Mouse (Mus musculus) hindbrain, postnatal 0 days (tissue): Measurements from ENCODE around the gene Limch1. TPM values are rescaled to one million over a fixed set of nuclear protein-coding genes. Genes with fewer than 3 reads are reported as not detected.

Experiments used
- ATAC-seq: fragments of 200-750 bp; cut with Nextera tagmentation; 2 replicates; pipeline ENCODE4 v1.8.0; 2017; ENCODE audit warnings: mild to moderate bottlenecking, moderate TSS enrichment, moderate library complexity
- DNase-seq: peaks from one replicate; pipeline ENCODE4 v3.0.0-alpha.2; 2015; ENCODE audit warnings: low spot score
- H3K27ac ChIP-seq: fragments of 300-500 bp; sonication (generic); 2 replicates; pipeline ENCODE4 v1.5.1; 2014; ENCODE audit warnings: mild to moderate bottlenecking
- H3K27me3 ChIP-seq: fragments of 300-500 bp; sonication (generic); 2 replicates; pipeline ENCODE4 v1.6.1; 2014; ENCODE audit warnings: low read length, mixed read lengths; ENCODE audit not compliant: insufficient read depth
- H3K36me3 ChIP-seq: fragments of 300-500 bp; sonication (generic); 2 replicates; pipeline ENCODE4 v1.6.1; 2014; ENCODE audit warnings: low read length, mixed read lengths; ENCODE audit not compliant: insufficient read depth
- H3K4me1 ChIP-seq: fragments of 300-500 bp; sonication (generic); 2 replicates; pipeline ENCODE4 v1.6.1; 2014; ENCODE audit warnings: antibody characterized with exemption, low read length, mixed read lengths; ENCODE audit not compliant: insufficient read depth
- H3K4me2 ChIP-seq: fragments of 300-500 bp; sonication (generic); 2 replicates; pipeline ENCODE4 v1.6.1; 2014; ENCODE audit warnings: low read depth, mild to moderate bottlenecking, low read length, moderate library complexity, mixed read lengths
- H3K4me3 ChIP-seq: fragments of 300-500 bp; sonication (generic); 2 replicates; pipeline ENCODE4 v1.5.1; 2014; ENCODE audit warnings: low read length
- H3K9ac ChIP-seq: fragments of 300-500 bp; sonication (generic); replicated peaks from 2 replicates; pipeline ENCODE4 v1.6.1; 2014; ENCODE audit warnings: mild to moderate bottlenecking, low read length, moderate library complexity, mixed read lengths
- H3K9me3 ChIP-seq: fragments of 300-500 bp; sonication (generic); 2 replicates; pipeline ENCODE4 v1.6.1; 2016; ENCODE audit warnings: low read length, mixed read lengths
- CTCF ChIP-seq: IDR thresholded peaks from 2 replicates; pipeline ENCODE4 v1.5.1; 2016; ENCODE audit warnings: antibody characterized with exemption, control low read depth, low read depth
- WGBS: fragments of 180-500 bp; shearing (Covaris S2); extraction: QIAGEN DNeasy Blood & Tissue Kit; methylation state at CpG from one replicate; pipeline ENCODE4 v1.1.7; 2014; 5-methylcytosine and 5-hydroxymethylcytosine counted together
- polyA plus RNA-seq: library from polyadenylated mRNA; unstranded; fragments of >200 nt; fragmentation: Nextera tagmentation; extraction: Ambion mirVana; gene quantifications from 2 replicates; pipeline ENCODE4 v1.2.1, GENCODE M21; 2015
- total RNA-seq: library from RNA; depleted of rRNA; stranded (reverse); fragments of >200 nt; gene quantifications from 2 replicates; pipeline ENCODE4 v1.2.3, GENCODE M21; 2014

The Limch1 gene
- total and polyA plus RNA-seq, 2 experiments from 2014 or later = 50.4 to 72.4 TPM

DNA sequence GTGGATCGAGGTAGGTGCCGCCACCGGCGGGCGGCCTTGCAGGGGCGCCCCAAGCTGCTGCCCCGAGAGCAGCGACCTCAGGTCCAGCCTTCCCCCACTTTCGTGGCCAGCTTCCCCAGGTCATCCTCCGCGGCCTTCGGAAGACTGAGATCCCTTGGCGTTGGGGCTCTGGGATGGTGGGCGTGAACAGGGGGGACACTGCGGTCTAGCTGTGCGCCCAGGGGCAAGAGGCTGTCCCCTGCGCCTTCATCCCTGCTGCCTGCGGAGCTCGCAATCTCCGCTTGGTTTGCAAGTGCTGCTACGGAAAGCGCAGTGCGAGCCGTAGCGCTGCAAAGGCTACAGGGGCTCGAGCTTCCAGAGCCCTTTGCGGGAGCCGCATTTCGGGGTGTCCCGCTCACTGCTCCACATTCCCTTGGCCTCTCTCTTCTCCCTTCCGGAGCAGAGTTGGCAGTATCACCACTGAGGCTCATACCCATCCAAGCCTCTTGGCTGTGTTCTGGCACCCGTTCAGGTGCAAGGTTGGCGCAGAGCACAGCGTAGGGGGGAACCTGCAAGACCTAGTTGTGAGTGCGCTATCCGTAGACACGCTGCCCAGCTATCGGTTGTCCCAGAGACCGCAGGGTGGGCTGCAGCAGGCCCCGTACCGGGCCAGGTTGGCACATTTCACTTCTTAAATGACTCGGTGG is 512 bp downstream of the Limch1 start:
- Histone ChIP-seq H3K9me3 (no peaks in the 10 kb centered on the region), H3K27me3 (no peaks in the 10 kb centered on the region), H3K9ac (peak overlapping the region; percentile 83), H3K27ac (peak overlapping the region; percentile 92), H3K4me1 (peaks cover 14% of the 10 kb centered on the region), H3K4me3 (peak overlapping the region; percentile 82), H3K36me3 (no peaks in the 10 kb centered on the region), H3K4me2 (peak overlapping the region; percentile 95)
- WGBS = 0% methylated on average over 41 of the region's 42 CpGs
- DNase-seq = peak; percentile 72
- peak; percentile 35; the same call in 1 of the 2 replicates for TF ChIP-seq CTCF
- ATAC-seq = peak; percentile 79

DNA sequence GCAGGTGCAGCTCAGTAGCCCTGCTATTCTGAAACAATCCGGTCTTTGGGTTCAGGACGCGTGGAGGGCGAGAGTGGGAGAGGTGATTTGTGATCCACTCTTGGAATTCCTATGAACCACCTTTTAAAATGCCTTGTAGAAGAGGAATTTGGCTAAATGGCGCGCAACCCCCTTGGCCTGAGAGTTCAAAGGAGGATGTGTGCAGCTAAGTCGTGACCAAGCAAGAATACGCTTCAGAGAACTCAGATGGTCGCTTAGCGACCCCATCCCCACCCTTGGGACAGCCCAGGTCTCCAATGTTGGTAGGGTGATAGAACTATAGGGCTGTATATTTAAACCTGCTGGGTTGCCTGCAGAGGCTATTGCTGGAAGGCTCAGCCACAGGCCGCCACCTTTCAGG is 1.1 kb downstream of the Limch1 start:
- ATAC-seq (no peak), DNase-seq (no peak)
- Histone ChIP-seq H3K9ac (peak overlapping the region; percentile 83), H3K4me1 (peaks cover 20% of the 10 kb centered on the region), H3K27ac (peak overlapping the region; percentile 92; the same call in 1 of the 2 replicates), H3K36me3 (no peaks in the 10 kb centered on the region), H3K4me2 (peak overlapping the region; percentile 95), H3K27me3 (no peaks in the 10 kb centered on the region), H3K9me3 (no peaks in the 10 kb centered on the region), H3K4me3 (peak overlapping the region; percentile 82)
- no peak for TF ChIP-seq CTCF
- 9% methylated on average over 11 of the region's 11 CpGs for WGBS

DNA sequence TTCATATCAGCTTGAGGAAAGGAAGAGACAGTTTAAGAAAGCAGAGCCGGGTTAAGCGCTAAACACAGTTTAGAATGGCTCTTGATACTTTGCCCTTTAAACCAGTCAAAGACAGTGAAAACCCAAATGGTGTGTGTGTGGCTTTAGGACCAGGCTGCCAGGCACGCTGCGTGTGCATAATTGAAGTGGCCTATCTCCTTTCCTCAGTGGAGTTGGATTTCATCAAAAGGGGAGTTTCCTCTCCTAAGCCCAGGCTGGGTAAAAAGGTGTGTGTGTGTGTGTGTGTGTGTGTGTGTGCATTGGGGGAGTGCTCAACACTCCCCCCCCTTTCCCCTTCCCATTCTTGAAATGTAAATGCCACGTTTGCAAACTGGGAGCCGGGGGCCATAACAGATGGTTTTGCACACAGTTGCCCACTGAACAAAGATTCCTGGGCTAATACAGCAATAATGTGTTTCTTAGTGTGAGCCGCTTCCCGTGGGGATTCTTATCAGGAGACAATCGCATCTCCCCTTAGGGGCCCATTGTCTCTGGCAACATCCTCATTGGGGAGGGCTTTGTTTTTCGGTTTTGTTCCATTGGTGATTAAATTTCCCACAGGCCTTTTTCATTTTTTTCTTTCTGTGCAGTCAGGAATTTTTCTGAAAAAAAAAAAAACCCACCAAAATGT is 2.3 kb downstream of the Limch1 start:
- H3K9me3 ChIP-seq = no peaks in the 10 kb centered on the region
- WGBS = 13% methylated on average over 10 of the region's 10 CpGs
- H3K4me3 ChIP-seq = peak overlapping the region; percentile 27
- peaks cover 21% of the 10 kb centered on the region for H3K4me1 ChIP-seq
- H3K36me3 ChIP-seq = no peaks in the 10 kb centered on the region
- TF ChIP-seq CTCF = no peak
- peak overlapping the region; percentile 56 for H3K27ac ChIP-seq
- no peak for ATAC-seq
- H3K9ac ChIP-seq = 0 out of 2 replicates have a peak overlapping the region, but pooled peaks have one; percentile 4
- peak overlapping the region; percentile 95 for H3K4me2 ChIP-seq
- no peaks in the 10 kb centered on the region for H3K27me3 ChIP-seq
- peak; percentile 36 for DNase-seq

DNA sequence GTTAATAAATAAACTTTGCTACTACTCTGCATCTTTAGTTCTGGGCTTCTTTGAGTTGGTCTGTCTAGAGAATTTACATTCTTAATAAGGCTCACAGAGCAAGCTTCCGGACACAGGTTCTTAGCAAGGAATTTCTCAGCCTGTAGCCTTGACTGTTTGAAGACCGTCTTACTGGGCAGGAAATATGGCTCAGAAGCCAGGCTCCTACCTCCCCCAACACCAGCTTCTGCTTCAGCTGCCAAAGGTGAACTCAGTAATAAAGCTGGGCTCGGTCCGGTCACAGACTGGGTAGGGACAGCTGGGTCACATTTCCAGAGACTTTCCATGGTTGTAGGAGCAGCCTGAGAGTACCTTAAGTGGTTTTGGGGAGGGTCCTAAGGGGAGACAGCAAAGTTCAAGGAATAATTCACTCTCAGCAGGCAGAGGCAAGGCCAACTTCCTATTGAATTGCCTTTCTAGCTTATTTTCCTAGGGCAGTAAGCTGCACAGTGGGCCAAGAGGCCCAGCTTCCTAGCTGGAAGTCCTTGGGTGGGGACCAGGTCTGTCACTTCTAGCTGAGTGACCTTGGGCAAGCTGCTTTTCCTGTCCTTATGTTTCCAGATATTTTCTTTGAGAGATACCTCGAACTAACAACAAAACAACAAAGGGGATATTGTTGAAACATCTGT is 3.0 kb downstream of the Limch1 start:
- DNase-seq (no peak), ATAC-seq (no peak)
- H3K36me3 ChIP-seq = no peaks in the 10 kb centered on the region
- H3K9ac ChIP-seq = peak overlapping the region; percentile 4; the same call in 1 of the 2 replicates
- WGBS = 30% methylated on average over 5 of the region's 5 CpGs
- TF ChIP-seq CTCF = no peak
- H3K27me3 ChIP-seq = no peaks in the 10 kb centered on the region
- H3K9me3 ChIP-seq = no peaks in the 10 kb centered on the region
- H3K4me2 ChIP-seq = peak overlapping the region; percentile 95
- H3K4me1 ChIP-seq = peaks cover 21% of the 10 kb centered on the region
- peak overlapping the region; percentile 27 for H3K4me3 ChIP-seq
- H3K27ac ChIP-seq = peak overlapping the region; percentile 56; the same call in 1 of the 2 replicates

DNA sequence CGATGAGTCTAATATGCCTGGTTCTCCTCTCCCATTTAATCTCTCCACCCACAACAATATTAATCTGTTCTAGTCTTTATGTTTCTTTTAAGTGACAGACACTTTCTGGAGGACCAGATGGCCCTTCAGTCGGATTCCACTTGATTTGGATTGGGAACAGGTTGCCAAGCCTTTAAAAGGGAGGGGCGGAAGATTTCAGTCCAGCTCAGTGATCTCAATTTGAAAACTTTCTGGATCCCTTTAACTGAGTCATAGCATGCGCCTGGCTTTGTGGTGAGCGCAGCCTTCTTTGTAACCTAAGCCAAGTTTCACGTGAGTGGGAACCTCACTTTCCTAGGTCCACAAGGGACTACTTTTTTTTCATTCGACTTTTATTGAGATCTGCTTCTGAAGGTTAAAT is 5.0 kb downstream of the Limch1 start:
- H3K27me3 ChIP-seq = no peaks in the 10 kb centered on the region
- no peak overlapping the region for H3K4me2 ChIP-seq
- no peaks in the 10 kb centered on the region for H3K9me3 ChIP-seq
- ATAC-seq = no peak
- DNase-seq = peak; percentile 26
- no peaks in the 10 kb centered on the region for H3K36me3 ChIP-seq
- TF ChIP-seq CTCF = no peak
- no peak overlapping the region for H3K4me3 ChIP-seq
- 0 out of 2 replicates have a peak overlapping the region, but pooled peaks have one; percentile 22 for H3K27ac ChIP-seq
- no peak overlapping the region for H3K9ac ChIP-seq
- H3K4me1 ChIP-seq = peaks cover 21% of the 10 kb centered on the region
- 51% methylated on average over 7 of the region's 7 CpGs for WGBS

DNA sequence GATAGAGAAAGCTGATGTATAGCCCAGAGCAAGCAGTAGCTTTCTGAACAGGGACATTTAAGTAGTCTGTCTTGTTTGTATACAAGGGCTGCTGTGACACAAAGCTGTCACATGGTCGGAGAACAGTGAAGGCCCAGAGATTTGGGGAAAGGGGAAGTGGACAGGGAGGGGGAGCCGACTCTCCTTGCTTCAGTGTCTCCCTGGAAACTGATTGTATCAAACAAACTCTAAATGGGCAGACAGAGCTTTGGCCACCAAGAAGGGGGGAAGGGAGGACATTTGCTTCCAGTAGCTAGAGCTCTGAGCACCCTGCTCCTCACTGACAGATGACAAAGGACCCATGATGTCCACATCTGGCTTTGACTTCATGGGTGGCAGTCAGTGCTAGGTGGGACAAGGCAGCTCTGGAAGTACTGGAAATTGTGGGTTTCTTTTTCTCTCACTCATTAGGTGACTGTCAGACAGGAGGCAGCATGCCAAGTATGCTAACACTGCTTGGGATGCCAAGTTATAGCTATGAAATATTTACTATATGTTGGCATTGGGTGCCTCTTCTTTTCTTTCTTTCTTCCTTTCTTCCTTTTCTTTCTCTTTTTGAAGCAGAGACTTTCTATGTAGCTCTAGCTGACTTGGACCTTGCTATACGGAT is 5.8 kb downstream of the Limch1 start:
- ATAC-seq (peak; percentile 43; the same call in 1 of the 2 replicates), DNase-seq (peak; percentile 57)
- no peak overlapping the region for H3K9ac ChIP-seq

More for the DNA sequence above, 5.8 kb downstream of the Limch1 start:
- Histone ChIP-seq H3K9me3 (no peaks in the 10 kb centered on the region), H3K27me3 (no peaks in the 10 kb centered on the region), H3K36me3 (no peaks in the 10 kb centered on the region), H3K4me1 (peaks cover 21% of the 10 kb centered on the region), H3K4me3 (no peak overlapping the region), H3K4me2 (no peak overlapping the region), H3K27ac (peak overlapping the region; percentile 22; the same call in 1 of the 2 replicates)
- WGBS = 43% methylated on average over 3 of the region's 3 CpGs
- TF ChIP-seq CTCF = no peak
